Mouse (Mus musculus) kidney, postnatal 10 days (tissue): ENCODE measurements at regions not wholly inside any gene's neighbourhood (a gene's known extent, or its start where the extent isn't known, plus 50 kb on each side); places are given as distances from the start of the nearest gene placed in this dataset.
A peak's percentile ranks its signal among the peaks of the same experiment; 100 is the strongest.

ENCODE experiments used
- DNase-seq: peaks from one replicate; pipeline ENCODE4 v3.0.0; 2021; ENCODE audit warnings: mixed read lengths

- DNase-seq = no peak
Measured at GRCm38 (mm10) chr10:39316533-39316932, 52.1 kb upstream of the Fyn start.

DNA sequence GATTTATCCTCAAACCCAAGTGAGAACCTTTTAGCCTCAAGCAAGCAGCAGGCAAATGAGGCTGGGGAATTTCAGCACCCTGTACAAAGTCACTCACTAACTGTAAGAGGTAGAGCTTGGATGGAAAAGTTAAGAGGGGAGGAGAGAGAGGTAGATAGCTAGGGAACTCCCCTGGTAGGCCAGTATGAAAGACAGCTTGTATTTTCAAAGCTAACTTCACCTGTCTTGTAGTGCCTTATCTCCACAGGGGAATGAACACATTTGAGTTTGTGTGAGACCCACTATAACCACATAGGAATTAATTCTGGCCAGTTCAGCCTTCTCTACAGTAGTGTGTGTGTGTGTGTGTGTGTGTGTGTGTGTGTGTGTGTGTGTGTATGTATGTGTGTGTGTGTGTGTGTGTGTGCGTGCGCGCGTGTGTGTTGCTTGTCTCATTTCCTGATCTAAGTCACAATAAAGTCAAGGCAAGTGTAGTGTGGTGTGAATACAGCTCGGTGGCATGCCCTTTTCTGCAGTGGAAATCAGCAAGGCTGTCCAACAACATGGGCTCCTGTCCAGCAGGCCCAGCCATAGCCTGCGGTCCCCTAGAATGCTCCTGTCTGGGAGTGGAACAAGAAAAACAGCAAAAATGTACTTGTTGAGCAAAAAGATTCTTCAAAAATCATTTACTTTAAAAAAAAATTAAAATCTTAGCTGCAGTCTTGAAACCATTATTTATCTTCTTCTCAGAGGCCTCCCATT is 53.1 kb upstream of the Fyn start:
- DNase-seq = peak; percentile 13

- no peak for DNase-seq
Measured at GRCm38 (mm10) chr10:39311501-39311900, 57.2 kb upstream of the Fyn start.

GRCm38 (mm10) chr10:39308535-39308934 is 60.1 kb upstream of the Fyn start:
- no peak for DNase-seq

DNA sequence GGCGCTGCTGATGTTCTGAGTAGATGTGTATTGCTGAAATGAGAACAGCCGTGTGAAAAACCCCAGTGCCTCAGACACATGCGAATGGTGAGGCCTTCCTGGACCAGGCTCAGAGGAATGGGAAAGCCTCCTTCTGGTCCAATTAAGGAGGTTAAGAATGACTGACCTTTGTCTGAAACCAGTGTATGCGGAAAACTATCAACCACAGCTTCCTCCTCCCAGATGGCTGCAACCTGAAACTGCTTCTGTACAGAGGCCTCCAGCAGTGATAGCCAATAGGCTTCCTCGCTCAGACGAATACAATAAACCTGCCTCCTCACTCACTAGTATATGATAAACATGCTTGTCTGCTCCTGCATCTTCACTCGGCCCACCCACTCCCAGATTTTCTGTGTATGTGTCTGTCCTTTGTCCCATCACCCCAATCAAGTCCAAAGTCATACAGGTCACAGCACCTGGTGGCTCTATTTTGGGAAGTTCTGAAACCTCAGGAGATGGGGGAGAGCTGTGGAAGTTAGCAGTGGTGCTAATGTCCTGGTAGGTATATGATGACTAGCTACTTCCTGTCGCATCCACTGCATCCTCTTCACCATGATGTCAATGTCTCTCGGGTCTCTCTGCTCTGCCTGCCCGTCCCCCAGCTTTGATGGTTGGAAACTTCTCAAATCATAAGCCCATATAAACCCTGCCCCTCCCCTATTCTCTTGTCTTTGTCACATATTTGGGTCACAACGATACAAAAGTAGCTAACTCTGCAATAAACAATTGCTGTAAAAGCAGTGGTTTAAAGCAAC is 75.8 kb upstream of the Fyn start:
- no peak for DNase-seq

- peak; percentile 46 for DNase-seq
Measured at GRCm38 (mm10) chr10:39291747-39292198, 76.9 kb upstream of the Fyn start.

- peak; percentile 51 for DNase-seq
Measured at GRCm38 (mm10) chr10:39291134-39291746, 77.4 kb upstream of the Fyn start.

DNA sequence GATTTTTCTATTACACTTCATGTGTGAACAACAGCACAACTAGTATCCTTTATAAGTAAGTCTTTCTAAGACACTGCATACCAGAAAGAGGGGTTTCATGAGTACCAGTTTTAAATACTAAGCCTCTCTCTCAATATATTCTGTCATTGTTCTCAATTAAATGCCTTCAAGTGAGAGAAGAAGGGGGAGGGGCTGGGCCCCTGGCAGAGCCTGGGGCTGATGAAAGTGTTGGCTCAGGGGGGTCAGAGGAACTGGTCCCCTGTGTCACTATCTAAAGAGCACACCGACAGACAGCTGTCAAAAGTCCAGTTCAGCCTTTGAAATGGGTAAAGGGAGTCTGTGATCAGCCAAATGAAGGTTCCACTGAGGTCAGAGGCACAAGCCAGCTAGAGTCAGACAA is 78.4 kb upstream of the Fyn start:
- no peak for DNase-seq

- DNase-seq = no peak
Measured at GRCm38 (mm10) chr10:39280366-39281000, 88.2 kb upstream of the Fyn start.

DNA sequence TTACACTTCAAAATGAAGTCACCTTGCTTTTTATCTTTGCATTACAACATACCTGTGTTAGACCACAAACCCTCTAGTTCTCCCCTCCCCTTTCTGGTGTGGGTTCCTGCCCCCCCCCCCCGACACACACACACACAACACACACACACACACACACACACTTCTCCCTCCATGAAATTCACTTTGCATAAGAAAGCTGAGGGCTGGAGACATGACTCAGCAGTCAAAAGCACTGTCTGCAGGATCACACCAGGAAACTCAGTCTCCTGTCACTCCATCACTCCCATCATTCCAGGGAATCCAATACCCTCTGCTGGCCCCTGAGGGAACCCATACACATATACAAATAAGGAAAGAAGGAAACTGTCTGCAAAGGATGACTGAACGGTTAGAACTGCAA is 94.5 kb upstream of the Fyn start:
- DNase-seq = no peak

GRCm38 (mm10) chr10:39273426-39273825 is 95.2 kb upstream of the Fyn start:
- DNase-seq = no peak

DNA sequence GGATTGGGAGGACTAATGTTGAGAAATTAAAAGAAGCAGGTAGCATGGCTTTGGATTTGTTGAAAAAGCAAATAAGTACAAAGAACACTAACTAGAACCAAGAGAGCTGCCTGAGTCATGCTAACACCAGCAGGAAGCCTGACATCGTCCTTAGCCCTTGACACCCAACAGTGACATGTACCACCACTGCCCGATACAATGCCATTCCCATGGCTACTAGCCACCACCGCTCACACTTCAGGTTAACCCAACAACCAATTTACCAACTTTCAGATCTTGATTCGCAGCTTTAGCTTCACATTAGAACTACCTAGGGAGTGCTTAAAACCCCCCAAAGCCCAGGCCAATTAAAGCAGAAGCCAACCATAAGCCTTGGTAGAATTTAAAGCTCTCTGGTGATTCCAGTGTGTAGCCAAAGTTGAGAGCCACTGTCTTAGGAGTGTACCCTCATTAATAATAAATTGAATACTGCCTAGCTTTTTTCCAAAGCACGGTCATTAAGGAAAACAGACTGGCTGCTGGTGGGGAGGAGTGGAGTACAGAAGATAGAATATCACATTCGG is 96.2 kb upstream of the Fyn start:
- peak; percentile 1 for DNase-seq

- DNase-seq = peak; percentile 2
Measured at GRCm38 (mm10) chr10:39270406-39270805, 98.2 kb upstream of the Fyn start.

GRCm38 (mm10) chr10:39267236-39267635 is 101.4 kb upstream of the Fyn start:
- DNase-seq = peak; percentile 4

DNA sequence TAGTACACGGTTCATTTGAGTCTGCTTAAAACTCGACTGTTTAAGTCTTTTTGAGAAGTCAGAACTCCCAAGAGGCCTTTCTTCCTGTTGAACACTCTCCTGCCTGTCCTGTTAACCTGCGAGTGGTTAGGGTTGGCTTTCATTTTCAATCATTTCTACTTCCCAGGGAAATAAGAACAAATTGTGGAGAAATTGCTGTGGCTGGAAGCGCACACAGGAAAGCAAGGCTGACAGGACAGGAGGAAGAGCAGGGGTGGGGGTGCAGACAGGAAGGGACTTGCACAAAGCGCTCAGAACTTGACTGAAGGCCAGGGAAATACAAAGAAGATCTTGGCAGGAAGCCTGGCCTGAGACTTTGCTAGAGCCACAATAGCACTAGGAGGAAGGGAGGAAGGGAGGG is 102.2 kb upstream of the Fyn start:
- peak; percentile 91 for DNase-seq

- DNase-seq = peak; percentile 25
Measured at GRCm38 (mm10) chr10:39262466-39262865, 98.9 kb upstream of the Ccn6 start.

DNA sequence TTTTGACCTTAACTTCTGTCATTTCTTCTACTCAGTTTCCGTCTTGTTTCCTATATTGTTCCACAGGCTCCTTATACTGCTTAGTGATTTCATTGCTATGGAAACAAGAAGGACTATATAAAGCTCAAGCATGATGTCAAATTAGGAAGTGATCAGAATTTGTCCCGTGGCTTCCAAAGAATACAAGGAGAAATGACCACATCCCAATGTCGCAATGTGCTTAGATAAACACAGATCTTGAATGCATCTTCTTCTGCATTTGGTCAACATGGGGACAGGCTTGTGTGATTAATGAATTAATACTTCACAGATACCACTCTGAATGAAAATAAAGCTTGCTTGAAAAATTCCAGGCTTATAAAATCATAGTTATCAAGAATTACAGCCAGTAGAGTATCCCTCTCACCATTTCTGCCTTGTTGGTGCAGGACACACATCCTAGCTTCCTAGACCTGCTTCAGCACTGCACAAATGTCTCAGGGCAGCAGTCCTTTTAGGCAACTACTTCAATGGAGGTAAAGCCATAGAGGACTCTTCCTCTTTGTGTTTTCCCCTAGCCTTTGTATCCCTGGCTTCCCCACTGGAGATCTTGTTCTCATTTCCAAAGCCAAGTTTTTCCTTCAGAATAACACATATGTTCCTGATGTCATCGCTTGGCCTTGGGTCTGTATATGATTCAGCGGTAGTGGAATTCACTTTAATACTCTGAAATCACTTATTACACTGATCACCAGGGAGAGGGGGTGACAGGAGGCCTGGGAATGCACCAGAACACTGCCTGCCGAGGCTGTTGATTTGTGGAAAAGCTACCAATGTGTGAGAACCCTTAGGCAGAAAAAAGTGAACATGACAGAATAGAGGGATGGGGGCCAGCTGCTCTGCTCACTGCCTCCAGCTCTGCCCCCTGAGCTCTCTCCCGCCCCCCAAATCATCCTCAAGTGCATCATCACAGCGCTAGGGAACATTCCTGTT is 97.9 kb upstream of the Ccn6 start:
- DNase-seq = peak; percentile 30

DNA sequence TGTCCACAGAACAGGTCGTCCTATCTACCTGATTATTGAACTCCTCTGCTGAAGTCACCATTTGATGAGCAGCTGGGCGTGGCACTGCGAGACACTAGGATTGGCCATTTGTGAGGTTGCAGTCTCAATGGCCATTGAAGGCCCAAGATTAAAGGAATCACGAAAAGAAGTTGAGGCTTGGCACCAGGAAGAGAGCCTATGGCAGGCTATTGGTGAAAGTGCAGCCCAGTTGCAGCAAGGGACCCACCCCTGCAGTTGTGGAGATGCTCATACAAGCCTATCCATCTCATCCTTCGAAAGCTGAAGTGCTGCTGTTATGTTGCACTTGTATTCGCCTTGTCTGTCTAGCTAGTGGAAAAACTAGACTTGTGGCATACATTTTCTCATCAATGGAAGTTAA is 96.5 kb upstream of the Ccn6 start:
- no peak for DNase-seq

GRCm38 (mm10) chr10:39257371-39258154 is 94.0 kb upstream of the Ccn6 start:
- DNase-seq = no peak

- no peak for DNase-seq
Measured at GRCm38 (mm10) chr10:39254561-39254960, 91.0 kb upstream of the Ccn6 start.

DNA sequence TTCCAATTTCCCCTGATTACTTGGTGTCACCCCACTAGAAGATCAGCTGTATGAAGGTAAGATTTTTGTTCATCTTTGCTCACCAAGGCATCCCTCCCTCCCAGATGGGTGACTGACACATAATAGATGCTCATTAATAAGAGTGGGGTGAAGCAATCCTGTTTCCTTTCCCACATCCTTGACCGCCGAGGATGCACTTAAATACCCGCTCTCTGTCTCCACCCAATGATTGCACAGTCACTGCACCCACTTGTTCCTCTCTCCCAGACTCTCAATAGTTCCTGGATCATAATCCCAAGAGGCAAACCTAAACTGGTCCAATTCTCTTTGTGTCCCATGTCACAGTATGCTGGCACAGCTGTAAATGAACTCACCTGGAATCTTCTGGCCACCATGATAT is 86.4 kb upstream of the Ccn6 start:
- DNase-seq = no peak
